Mouse (Mus musculus) left cerebral cortex, adult 2 months (tissue): ENCODE data around the gene Usf3. TPM values are rescaled to one million over a fixed set of nuclear protein-coding genes. Genes with fewer than 3 reads are reported as not detected.
A peak's percentile ranks its signal among the peaks of the same experiment; 100 is the strongest.

ENCODE experiments used
- DNase-seq, 2 experiments: peaks; one replicate each; pipeline ENCODE4 v3.0.0; 2021 to 2022; ENCODE audit warnings: low spot score in 2 of 2, mixed read lengths in 1 of 2; ENCODE audit errors: extremely low spot score in 1 of 2
- H3K27ac ChIP-seq: fragments of 200-600 bp; 2 replicates; pipeline ENCODE4 v1.8.1; 2022
- H3K4me3 ChIP-seq: fragments of 200-600 bp; 2 replicates; pipeline ENCODE4 v1.8.1; 2022
- CTCF ChIP-seq: fragments of 200-600 bp; IDR thresholded peaks from 2 replicates; pipeline ENCODE4 v1.8.1; 2022; ENCODE audit warnings: antibody characterized with exemption, mild to moderate bottlenecking, moderate library complexity
- intact Hi-C: fragments of 180-260 bp; cut with DNase I; formaldehyde crosslinking; loops from one replicate; pipeline ENCODE4 v1.15.1; 2025
- long read RNA-seq, 2 experiments: library from polyadenylated mRNA; stranded (forward); transcript quantifications; one replicate each; pipeline ENCODE4 v2.0.0; 2021; ENCODE audit warnings: borderline mapping rate in 2 of 2
- total RNA-seq, 2 experiments: library from RNA; stranded (reverse); gene quantifications; 2 replicates each; pipeline ENCODE4 v1.2.3; 2021

Gene Usf3
- total RNA-seq: 10 to 100 TPM; 39.9 to 40.3 TPM
- long read RNA-seq, experiment 1, full-length matches to known transcripts: 1 of 3 reads
- long read RNA-seq, experiment 1, partial matches to known transcripts: 1 of 3 reads
- long read RNA-seq, experiment 1, other reads (novel, unspliced or antisense): 1 of 3 reads
- long read RNA-seq, experiment 2, partial matches to known transcripts: 0 of 8 reads
- long read RNA-seq, experiment 2, other reads (novel, unspliced or antisense): 8 of 8 reads

GRCm38 (mm10) chr16:44173155-44173941, at the start of gene Usf3:
TSS of gene Usf3 (plus strand) at chr16:44173246.
- DNase-seq: peak; percentile 57 to 62
- peak within 1 kb of the TSS; percentile 95 for H3K27ac ChIP-seq
- no peak for TF ChIP-seq CTCF
- intact Hi-C loops: loop anchor here (2.0 kb wide), 1 partner anchor 35 kb away; the partner anchor contains the start of genes Atp6v1a and Naa50
- peak within 1 kb of the TSS; percentile 83 for H3K4me3 ChIP-seq

- peak overlapping the region; percentile 88 for H3K27ac ChIP-seq
- H3K4me3 ChIP-seq: no peak overlapping the region
- intact Hi-C loops: loop anchor here (2.0 kb wide), 1 partner anchor 15 kb away; the partner anchor contains the start of genes Atp6v1a and Naa50
- DNase-seq: peak in 1 of 2 experiments; percentile 7
- TF ChIP-seq CTCF: no peak
Observed at GRCm38 (mm10) chr16:44123786-44124185, 49.3 kb upstream of the Usf3 start.

- H3K27ac ChIP-seq: peak overlapping the region; percentile 88; the same call in 1 of the 2 replicates
- no peak overlapping the region for H3K4me3 ChIP-seq
- DNase-seq: peak in 1 of 2 experiments; percentile 9
- no peak for TF ChIP-seq CTCF
- intact Hi-C loops: no loop called here
Observed at GRCm38 (mm10) chr16:44124713-44125112, 48.3 kb upstream of the Usf3 start.

- H3K4me3 ChIP-seq: no peak overlapping the region
- DNase-seq: no peak
- no peak for TF ChIP-seq CTCF
- H3K27ac ChIP-seq: peak overlapping the region; percentile 60
- intact Hi-C loops: no loop called here
Observed at GRCm38 (mm10) chr16:44125436-44125835, 47.6 kb upstream of the Usf3 start.

GRCm38 (mm10) chr16:44126437-44126836, 46.6 kb upstream of the Usf3 start:
- no peak overlapping the region for H3K27ac ChIP-seq
- no peak for TF ChIP-seq CTCF

GRCm38 (mm10) chr16:44132300-44132699, 40.7 kb upstream of the Usf3 start:
- TF ChIP-seq CTCF: no peak
- Histone ChIP-seq H3K27ac (no peak overlapping the region), H3K4me3 (no peak overlapping the region)
- intact Hi-C loops: no loop called here
- no peak for DNase-seq

More at GRCm38 (mm10) chr16:44126437-44126836, 46.6 kb upstream of the Usf3 start:
- no peak for DNase-seq
- H3K4me3 ChIP-seq: no peak overlapping the region
- intact Hi-C loops: no loop called here

- DNase-seq: no peak
- TF ChIP-seq CTCF: no peak
- no peak overlapping the region for H3K27ac ChIP-seq
- H3K4me3 ChIP-seq: no peak overlapping the region
- intact Hi-C loops: no loop called here
Observed at GRCm38 (mm10) chr16:44133187-44133586, 39.9 kb upstream of the Usf3 start.

GRCm38 (mm10) chr16:44136511-44137021, 36.5 kb upstream of the Usf3 start:
- H3K27ac ChIP-seq: peak overlapping the region; percentile 37
- intact Hi-C loops: no loop called here
- DNase-seq: no peak
- no peak for TF ChIP-seq CTCF
- H3K4me3 ChIP-seq: peak overlapping the region; percentile 18; the same call in 1 of the 2 replicates

GRCm38 (mm10) chr16:44138377-44138978, 34.6 kb upstream of the Usf3 start:
- TF ChIP-seq CTCF: no peak
- Histone ChIP-seq H3K4me3 (peak overlapping the region; percentile 75), H3K27ac (peak overlapping the region; percentile 100)
- intact Hi-C loops: loop anchor here (2.0 kb wide), 2 partner anchors 16 to 34 kb away; partner anchors contain the start of gene Usf3
- DNase-seq: peak; percentile 18 to 21

GRCm38 (mm10) chr16:44138979-44139535, 34.0 kb upstream of the Usf3 start:
- TF ChIP-seq CTCF: no peak
- DNase-seq: peak; percentile 81 to 85
- H3K4me3 ChIP-seq: peak overlapping the region; percentile 75
- peak overlapping the region; percentile 100 for H3K27ac ChIP-seq
- intact Hi-C loops: loop anchor here (2.0 kb wide), 2 partner anchors 16 to 34 kb away; partner anchors contain the start of gene Usf3

- peak within 1 kb of the TSS; percentile 100 for H3K27ac ChIP-seq
- H3K4me3 ChIP-seq: peak within 1 kb of the TSS; percentile 75
- intact Hi-C loops: loop anchor here (2.0 to 10.0 kb wide), 3 partner anchors 17 to 255 kb away; partner anchors contain the start of genes Ccdc191 and Usf3
- TF ChIP-seq CTCF: no peak
- peak; percentile 93 to 94 for DNase-seq
Observed at GRCm38 (mm10) chr16:44139536-44140185, 33.4 kb upstream of the Usf3 start, which contains the start of the genes Atp6v1a and Naa50. TSS of gene Atp6v1a (minus strand) at chr16:44139705. TSS of gene Naa50 (plus strand) at chr16:44139830.
